Mouse (Mus musculus): ENCODE measurements at regions not wholly inside any gene's neighbourhood (a gene's known extent, or its start where the extent isn't known, plus 50 kb on each side); places are given as distances from the start of the nearest gene placed in this dataset.
"Not testable (repeated sequence)": the region's sequence is repeated elsewhere in the genome, so short reads cannot be mapped to it uniquely, and the experiment has no call there.

GRCm38 (mm10) chr17:55186361-55186760, 258.8 kb upstream of the St6gal2 start:
- intact Hi-C loops (cut with DNase I) = no loop called here

DNA sequence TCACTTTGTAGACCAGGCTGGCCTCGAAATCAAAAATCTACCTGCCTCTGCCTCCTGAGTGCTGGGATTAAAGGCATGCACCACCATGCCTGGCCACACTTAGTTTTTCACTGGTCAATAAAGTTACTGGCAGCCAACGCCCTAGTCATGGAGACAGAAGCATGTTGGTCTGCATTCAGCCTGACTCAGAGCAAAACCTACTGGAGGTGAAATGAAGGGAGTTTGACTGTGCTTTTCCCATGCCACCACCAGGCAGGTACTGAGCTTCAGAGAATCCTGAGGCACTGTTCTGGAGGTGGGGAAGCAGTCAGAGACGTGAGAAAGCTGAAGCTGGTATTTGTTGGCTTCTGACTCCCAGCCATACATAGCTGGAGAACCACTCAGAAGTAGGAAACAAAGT, 258.4 kb upstream of the St6gal2 start:
- intact Hi-C loops (cut with DNase I) = no loop called here
- DNase-seq (ENCODE audit: low spot score in 2 of 2) = no peak

More at GRCm38 (mm10) chr17:55186361-55186760, 258.8 kb upstream of the St6gal2 start:
- DNase-seq (ENCODE audit: low spot score in 2 of 2) = no peak

- intact Hi-C loops (cut with DNase I) = no loop called here
- DNase-seq (ENCODE audit: low spot score in 2 of 2) = no peak
These were observed 238.6 kb upstream of the St6gal2 start for GRCm38 (mm10) chr17:55206585-55206984.

DNA sequence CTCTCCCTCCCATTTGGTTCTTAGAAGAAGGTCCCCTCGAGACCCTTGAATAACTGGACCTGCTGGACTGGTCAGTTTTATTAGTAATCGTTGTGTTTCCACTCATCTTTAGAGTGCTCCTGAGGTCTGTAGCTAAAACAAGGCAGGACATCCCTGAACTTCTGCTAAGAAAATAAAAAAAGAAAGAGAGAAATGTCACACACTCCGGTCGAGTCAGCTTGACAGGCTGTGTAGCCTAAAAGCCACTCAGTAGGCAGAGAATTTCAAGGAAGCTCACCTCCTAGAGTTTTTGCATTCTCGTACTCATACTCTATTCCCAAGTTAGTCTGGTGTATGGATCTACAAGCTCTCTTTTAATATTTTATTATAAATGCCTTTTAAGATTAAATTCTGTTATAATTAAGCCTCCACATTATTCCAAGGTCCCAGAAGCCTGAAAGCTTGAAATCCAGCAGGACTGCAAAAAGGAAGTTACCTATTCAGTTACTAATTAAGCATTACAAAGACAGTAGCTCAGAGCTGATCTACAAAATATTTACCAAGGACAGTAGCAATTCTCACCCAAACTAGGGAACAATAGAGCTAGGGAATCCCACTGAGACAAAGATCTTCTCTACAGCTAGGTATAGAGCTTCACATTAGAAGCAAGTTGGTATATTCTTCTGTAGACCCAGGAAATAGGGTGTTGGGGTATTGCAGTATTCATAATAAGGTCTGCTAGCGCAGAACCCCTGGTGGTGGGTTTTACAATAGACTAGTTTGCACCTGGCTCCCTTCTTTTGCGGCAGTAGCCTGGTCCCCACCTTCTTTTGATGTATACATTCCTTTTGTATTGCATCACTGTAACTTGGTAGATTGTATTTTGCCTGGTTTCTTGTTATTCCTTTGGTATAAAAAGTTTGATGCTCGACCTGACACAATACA, 226.7 kb upstream of the St6gal2 start:
- intact Hi-C loops (cut with DNase I); DNase-seq (ENCODE audit: low spot score in 2 of 2): not testable (repeated sequence)

DNA sequence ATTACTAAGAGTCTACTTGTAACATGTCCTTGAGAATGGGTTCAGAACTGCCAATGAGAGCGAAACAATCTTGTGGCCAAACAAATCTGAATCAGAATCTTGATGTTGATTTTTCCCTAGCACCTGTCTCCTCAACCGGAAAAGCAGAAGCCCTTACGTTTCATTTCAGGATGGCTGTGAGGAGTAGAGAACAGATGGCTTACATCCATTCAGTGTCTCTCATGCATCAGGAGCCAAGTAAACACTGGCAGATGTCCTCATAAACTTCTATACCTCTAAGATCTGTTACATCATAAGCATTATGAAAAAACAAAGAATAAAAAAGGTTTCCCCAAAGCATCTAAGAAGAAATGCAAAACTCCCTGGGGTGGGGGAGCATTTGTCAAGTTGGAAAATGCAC, 221.1 kb upstream of the St6gal2 start:
- intact Hi-C loops (cut with DNase I) = no loop called here
- peak in 1 of 2 experiments; percentile 3 for DNase-seq (ENCODE audit: low spot score in 2 of 2)

DNA sequence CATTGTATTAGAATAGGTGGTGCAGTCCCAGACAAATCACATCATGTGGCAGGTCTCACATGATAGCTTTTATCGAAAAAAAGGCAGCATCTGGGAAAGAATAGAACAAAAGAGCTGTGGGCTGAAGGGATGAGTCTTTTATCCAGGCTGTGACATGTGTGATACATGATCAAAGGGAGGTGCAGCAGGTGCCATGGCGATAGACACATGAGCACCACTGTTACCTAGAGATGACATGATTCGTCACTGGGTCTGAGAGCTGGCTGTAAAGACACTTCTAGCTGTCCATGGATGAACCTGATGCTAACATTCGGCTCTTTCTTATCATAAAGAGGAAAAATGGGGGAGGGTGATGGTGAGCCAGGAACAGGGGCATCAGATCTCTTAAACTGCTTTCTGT, 210.9 kb upstream of the St6gal2 start:
- intact Hi-C loops (cut with DNase I) = no loop called here

GRCm38 (mm10) chr17:55262638-55263037, 182.5 kb upstream of the St6gal2 start:
- intact Hi-C loops (cut with DNase I) = no loop called here
- no peak for DNase-seq (ENCODE audit: low spot score in 2 of 2)

More for the DNA sequence above, 210.9 kb upstream of the St6gal2 start:
- DNase-seq (ENCODE audit: low spot score in 2 of 2) = no peak

DNA sequence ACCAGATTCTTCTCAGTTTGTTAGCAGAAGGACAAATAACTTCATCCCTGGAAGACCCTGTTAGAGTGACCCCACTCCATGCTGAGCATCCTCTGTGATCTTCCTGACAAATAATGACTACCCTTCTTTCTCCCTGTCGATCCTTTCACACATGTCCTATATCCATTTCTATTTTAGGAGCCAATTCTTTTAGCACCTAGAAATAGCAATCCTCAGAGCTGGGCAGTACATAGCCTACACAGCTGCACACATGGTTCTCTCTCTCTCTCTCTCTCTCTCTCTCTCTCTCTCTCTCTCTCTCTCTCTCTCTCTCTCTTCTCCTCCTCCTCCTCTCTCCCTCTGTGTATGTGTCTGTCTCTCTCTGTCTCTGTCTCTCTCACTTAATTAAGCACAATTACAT, 168.6 kb upstream of the St6gal2 start:
- DNase-seq (ENCODE audit: low spot score in 2 of 2) = no peak
- intact Hi-C loops (cut with DNase I) = no loop called here

DNA sequence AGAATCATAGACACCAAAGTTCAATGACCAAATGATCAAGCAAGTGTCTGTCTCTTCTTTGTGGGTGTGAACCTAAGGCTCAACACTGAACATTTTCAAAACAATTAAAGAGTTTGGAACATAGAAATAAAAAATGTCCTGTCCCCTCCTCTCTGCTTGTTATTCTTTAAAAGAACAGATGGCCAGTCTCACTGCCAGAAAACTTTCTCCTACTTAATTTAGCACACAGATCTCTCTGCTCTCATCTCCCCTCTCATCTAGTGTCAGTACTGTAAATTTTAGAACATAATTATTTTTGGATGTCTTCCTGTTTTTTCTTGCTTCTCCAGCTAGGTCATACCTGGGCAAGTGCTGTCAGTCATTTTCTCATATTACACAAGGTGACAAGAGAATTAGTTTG, 163.9 kb upstream of the St6gal2 start:
- intact Hi-C loops (cut with DNase I) = no loop called here
- no peak for DNase-seq (ENCODE audit: low spot score in 2 of 2)

DNA sequence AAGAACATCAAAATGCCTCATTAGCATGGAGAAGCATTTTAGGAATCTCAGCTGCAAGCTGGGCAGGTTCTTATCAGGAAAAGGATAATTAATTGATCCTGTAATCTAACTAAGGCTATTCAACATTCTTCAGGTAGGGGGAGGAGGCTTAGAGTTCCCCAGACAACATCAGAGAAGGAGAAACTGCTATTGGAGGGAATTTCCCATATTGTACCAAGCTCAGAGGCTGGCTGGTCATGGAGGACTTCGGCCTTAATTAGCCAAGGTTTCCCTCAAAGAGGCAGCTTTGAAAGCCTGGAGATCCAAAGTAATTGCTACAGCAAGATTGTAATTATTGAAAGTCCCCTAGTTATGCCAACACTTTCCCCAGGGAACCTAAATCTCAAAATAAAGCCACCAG, 156.6 kb upstream of the St6gal2 start:
- DNase-seq (ENCODE audit: low spot score in 2 of 2) = no peak
- intact Hi-C loops (cut with DNase I) = loop anchor here (5.0 kb wide), 1 partner anchor 159 kb away; the partner anchor contains the start of gene St6gal2

- intact Hi-C loops (cut with DNase I) = no loop called here
These were observed 152.5 kb upstream of the St6gal2 start for GRCm38 (mm10) chr17:55292656-55293055.

GRCm38 (mm10) chr17:55296701-55297100, 148.5 kb upstream of the St6gal2 start:
- intact Hi-C loops (cut with DNase I) = no loop called here

More at GRCm38 (mm10) chr17:55292656-55293055, 152.5 kb upstream of the St6gal2 start:
- DNase-seq (ENCODE audit: low spot score in 2 of 2) = peak in 1 of 2 experiments; percentile 29

DNA sequence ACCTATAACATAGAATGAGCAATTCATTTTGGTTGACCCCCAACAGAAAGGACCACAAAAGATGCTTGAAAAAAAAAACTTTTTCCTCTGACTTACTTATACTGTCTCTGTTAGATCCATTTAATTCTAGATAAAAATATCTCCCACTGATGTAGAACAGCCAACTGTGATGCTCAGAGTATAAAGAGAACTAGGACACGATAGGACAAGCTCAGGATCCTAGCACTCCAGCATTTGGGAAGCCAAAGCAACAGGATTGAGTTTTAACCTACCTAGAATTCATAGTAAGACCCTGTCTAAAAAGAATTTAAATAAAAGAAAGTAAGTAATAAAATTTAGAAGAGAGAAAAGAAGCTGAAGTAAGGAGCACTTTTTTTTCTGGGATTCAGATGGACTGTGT, 146.3 kb upstream of the St6gal2 start:
- DNase-seq (ENCODE audit: low spot score in 2 of 2) = no peak
- intact Hi-C loops (cut with DNase I) = no loop called here

More at GRCm38 (mm10) chr17:55296701-55297100, 148.5 kb upstream of the St6gal2 start:
- DNase-seq (ENCODE audit: low spot score in 2 of 2) = no peak

- intact Hi-C loops (cut with DNase I) = no loop called here
- DNase-seq (ENCODE audit: low spot score in 2 of 2) = no peak
These were observed 124.2 kb upstream of the St6gal2 start for GRCm38 (mm10) chr17:55320959-55321358.

- DNase-seq (ENCODE audit: low spot score in 2 of 2) = no peak
- intact Hi-C loops (cut with DNase I) = no loop called here
These were observed 85.9 kb upstream of the St6gal2 start for GRCm38 (mm10) chr17:55359305-55359704.

- intact Hi-C loops (cut with DNase I) = no loop called here
- no peak for DNase-seq (ENCODE audit: low spot score in 2 of 2)
These were observed 78.1 kb upstream of the St6gal2 start for GRCm38 (mm10) chr17:55367064-55367463.

- DNase-seq (ENCODE audit: low spot score in 2 of 2) = peak; percentile 4 to 5
- intact Hi-C loops (cut with DNase I) = no loop called here
These were observed 77.5 kb upstream of the St6gal2 start for GRCm38 (mm10) chr17:55367464-55368207.

Data from left cerebral cortex, postnatal 36 days (tissue).